Mouse (Mus musculus) naive thymus-derived CD4-positive, alpha-beta T cell, adult 2 months (primary cell): ENCODE measurements around the gene Igfbp1.

Experiments
- DNase-seq: peaks from one replicate; pipeline ENCODE4 v3.0.0-alpha.2; 2011; ENCODE audit warnings: low read depth

Gene Igfbp1

DNA sequence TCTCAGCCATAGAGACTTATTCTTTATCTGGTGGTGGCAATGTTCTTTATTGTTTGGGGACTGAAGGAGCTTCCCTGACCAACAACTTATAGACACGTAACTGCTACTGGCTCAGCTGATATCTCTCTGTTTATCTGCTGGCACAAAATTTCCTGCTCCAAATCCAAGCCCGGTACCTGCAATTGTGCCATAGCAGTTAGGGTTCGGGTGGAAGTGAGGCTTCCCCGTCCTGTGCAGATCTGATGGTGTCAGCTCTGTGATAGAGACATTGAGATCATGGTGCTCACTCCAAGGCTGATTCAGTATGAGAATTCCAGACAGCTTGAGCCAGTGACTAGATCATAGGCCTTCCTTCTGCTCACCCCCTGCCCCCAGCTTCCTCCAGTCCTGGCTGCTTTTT lies 34.4 kb downstream of the Igfbp1 start:
- no peak for DNase-seq

DNA sequence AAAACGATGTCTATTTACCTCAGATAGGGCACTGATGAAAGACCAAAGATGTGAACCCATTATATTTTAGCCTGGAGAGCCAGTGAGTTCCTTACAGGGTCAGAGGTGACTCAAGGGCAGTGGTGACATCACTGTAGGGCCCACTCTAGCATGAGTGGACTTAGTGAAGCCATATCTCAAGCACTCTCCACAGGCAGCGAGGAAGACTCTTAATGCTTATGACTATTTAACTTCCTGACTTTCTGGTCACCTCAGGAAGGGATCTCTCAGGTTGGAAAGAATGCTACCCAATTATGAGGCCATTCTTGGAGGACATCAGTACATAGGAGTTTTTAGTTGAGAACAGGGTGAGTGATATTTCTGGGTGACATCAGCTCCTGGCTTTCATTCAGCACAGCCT lies 35.8 kb downstream of the Igfbp1 start:
- no peak for DNase-seq

DNA sequence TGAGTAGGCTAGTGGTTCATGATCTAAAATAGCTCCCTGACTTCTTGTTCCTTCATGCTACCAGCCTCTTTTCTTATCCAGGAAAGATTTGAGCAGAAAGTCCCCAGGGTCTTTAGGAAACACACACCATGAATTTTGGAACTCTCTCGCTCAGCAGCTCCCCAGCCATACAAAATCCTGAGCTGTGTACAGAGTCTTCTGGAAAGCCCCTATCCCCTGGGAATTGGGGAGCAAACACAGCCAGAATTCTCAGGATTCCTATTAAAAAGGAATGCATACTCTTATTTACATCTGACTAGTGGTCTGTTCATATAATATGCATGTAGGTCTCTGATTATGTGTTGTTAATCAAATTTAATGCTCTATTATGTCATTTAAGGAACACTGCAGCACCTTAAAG lies 36.9 kb downstream of the Igfbp1 start:
- DNase-seq: no peak

DNA sequence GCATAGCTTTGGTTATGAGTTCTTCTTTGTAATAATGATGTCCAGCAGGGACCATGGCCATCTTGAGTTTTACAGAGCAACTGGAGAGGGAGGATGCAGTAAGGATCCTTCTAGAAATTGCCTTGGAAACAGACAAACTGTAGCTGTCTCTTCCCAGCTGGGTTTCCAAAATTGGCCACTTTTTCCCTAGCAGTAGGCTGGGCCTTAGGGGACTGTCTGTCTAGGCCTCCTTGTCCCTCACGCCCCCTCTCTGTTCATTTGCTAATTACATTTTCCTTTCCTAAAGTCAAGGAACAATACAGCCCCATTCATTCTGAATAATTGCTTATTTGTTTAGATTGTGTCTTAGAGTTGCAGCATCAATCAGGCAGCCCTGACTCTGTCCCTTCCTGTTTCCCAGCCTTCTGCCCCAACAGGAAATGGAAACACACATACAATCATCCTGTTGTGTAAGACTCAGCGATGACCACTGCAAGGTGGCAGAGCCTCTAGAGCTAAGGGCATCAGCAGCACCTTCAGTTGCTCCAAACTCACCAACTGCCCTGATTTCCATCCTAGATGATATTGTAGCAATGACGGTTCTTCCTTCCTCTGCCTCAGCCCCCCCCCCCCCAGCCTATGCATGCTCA lies 37.5 kb downstream of the Igfbp1 start:
- no peak for DNase-seq

DNA sequence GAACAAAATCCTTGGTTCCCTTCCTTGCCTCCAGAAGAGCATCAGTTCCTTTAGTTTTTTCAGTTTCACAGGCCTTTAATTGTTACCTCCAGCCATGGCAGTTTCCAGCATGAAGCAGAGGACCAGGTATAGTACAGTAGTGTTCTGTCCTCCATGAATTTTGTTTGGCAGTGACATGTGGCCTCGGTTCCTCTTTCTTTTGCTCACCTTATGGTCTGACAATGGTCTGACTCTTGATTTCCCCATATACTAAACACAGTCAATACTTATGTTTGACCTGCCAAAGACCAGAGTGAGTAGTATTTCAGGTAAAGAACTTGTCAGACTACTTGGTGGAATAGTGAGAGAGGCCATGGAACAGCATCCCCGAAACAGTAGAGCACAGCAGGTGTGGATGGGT lies 39.2 kb downstream of the Igfbp1 start:
- no peak for DNase-seq

DNA sequence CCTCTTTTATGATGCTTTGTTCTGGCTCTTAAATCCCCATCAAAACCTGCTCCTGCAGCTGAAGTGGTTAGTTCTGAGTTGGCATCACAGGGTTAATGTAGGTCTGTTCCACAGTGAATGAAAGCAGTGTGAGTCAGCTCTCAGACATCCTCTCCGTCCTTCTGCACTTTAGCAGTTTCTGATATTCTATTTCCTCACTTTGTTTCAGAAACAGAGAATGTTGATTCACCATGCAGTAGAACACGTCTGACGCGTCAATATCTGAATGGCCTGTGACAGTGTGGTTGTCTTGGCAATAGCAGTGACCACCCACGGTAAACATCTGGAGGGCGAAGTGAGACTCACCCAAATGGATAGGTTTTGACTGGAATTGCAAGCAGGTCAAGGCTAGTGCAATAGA lies 40.1 kb downstream of the Igfbp1 start:
- no peak for DNase-seq

DNA sequence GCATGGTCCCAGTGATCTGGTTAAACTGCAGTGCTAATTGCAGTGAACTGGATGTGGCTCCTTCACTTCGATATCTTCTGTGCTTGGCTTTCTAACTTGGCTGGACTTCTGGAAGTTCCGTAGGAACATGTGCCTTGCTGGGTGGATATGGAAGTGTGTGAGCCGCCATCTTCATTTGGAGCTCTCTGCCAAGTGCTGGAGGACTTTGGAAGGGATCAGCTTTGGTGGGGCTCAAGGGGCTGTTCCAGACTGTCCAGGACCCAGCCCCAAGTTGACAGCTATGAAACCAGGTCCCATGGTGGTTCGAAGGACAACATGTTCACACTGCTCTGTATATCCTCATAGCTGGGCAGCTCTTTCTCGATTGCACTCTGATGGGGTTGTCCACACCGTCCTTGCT lies 41.0 kb downstream of the Igfbp1 start:
- DNase-seq: no peak

DNA sequence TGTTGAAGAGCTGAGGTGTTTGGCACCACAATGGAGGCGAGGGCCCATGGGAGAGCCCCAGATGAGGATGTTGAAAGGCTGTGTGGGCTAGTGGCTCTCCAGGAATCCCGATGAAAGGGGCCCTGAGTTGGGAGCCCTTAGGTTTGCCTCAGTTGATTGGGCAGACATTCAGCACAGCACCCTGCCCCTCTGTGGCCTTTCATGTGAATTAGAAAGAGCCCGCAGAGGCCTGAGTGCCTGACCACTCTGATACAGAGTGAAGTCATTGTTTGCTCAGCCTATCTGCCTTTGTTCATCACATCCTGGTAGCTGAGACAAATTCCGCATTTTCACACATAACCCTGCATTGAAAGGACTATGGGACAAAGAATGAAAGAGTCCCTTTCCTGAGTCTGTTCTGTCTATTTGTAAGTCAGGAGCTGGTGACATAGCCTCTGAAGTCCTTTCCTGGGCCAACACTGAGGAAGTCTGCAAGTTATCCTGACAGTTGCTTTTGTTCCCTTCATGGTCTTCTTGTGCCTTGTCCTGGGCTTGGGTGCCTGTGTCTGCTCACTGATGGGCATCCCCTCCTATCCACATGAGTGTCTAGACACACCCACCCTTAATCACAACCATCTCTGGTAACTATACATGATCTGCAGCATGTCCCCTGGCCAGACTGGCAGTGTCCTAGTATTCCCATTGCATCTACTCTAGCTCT lies 41.6 kb downstream of the Igfbp1 start:
- DNase-seq: no peak

DNA sequence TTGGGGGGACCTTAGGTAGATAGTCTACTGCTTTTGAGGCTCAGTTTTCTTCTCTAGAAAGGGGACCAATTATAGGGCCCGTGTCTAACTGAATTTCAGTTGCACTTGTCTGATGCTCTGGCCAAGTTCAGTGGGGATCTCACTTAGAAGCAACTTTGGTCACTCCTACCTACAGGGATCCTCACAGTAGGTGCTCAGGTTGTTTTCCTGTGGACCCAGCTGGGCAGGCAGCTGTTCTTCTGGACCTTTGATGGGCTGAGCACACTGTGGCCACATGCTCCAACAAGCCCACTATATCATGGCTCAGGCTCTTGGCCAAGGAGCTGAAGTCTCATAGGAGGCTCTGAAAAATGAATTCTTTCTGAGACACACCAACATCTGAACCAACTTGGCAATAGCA lies 47.2 kb downstream of the Igfbp1 start:
- no peak for DNase-seq

DNA sequence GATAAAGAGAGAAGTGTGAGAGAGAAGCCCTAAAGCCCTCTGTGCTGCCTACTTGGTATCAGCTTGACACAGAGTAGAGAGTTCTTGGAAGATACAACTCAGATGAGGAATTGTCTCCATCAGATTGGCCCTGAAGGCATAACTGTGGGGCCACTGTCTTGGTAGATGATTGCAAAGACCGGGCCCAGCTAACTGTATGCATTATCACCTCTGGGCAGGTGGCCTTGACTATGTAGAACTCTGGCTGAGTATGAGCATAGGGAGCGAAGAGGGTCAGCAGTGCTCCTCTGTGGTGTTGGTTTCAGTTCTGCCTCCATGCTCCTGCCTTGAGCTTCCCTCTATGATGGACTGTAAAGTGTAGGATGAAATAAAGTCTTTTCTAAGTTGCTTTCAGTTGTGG lies 52.8 kb downstream of the Igfbp1 start:
- DNase-seq: no peak

DNA sequence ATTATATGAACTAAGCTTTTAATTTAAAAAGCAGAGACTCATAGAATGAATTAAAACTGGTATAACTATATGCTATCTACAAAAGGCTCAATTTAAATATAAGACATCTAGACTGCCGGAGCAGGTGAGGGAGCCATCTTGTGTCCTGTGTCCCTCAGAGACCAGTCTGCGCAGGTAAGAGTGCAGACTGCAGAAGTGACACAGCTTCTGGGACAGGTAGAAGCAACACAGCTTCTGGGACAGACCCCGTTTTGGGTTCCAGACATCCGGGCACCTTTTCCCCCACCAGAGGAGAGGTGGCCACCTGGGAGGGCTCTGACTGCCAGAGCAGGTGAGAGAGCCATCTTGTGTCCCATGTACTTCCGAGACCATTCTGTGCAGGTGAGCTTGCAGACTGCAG lies 53.3 kb downstream of the Igfbp1 start:
- no peak for DNase-seq
